Mouse (Mus musculus) neural tube, embryonic 12.5 days (tissue): ENCODE results near the gene Tomm40. TPM values are rescaled to one million over a fixed set of nuclear protein-coding genes. Genes with fewer than 3 reads are reported as not detected.

ENCODE experiments used
- ATAC-seq: fragments of 200-750 bp; cut with Nextera tagmentation; 2 replicates; pipeline ENCODE4 v1.8.0; 2017; ENCODE audit warnings: low read depth, mild to moderate bottlenecking, moderate TSS enrichment, moderate library complexity; ENCODE audit not compliant: low FRiP score
- H3K27ac ChIP-seq: fragments of 300-500 bp; sonication (generic); 2 replicates; pipeline ENCODE4 v1.5.1; 2016
- H3K27me3 ChIP-seq: fragments of 300-500 bp; sonication (generic); replicated peaks from 2 replicates; pipeline ENCODE4 v1.6.1; 2016; ENCODE audit warnings: mild to moderate bottlenecking
- H3K36me3 ChIP-seq: fragments of 300-500 bp; sonication (generic); 2 replicates; pipeline ENCODE4 v1.6.1; 2016; ENCODE audit warnings: mild to moderate bottlenecking
- H3K4me1 ChIP-seq: fragments of 300-500 bp; sonication (generic); 2 replicates; pipeline ENCODE4 v1.6.1; 2016
- H3K4me2 ChIP-seq: fragments of 300-500 bp; sonication (generic); replicated peaks from 2 replicates; pipeline ENCODE4 v1.6.1; 2016; ENCODE audit warnings: mild to moderate bottlenecking
- H3K4me3 ChIP-seq: fragments of 300-500 bp; sonication (generic); 2 replicates; pipeline ENCODE4 v1.5.1; 2016
- H3K9ac ChIP-seq: fragments of 300-500 bp; sonication (generic); 2 replicates; pipeline ENCODE4 v1.6.1; 2016; ENCODE audit warnings: mild to moderate bottlenecking
- H3K9me3 ChIP-seq: fragments of 300-500 bp; sonication (generic); 2 replicates; pipeline ENCODE4 v1.6.1; 2016; ENCODE audit warnings: mild to moderate bottlenecking
- WGBS: fragments of 180-500 bp; shearing (Covaris S2); methylation state at CpG from one replicate; pipeline ENCODE4 v1.1.7; 2016; 5-methylcytosine and 5-hydroxymethylcytosine counted together
- polyA plus RNA-seq: library from polyadenylated mRNA; unstranded; fragments of >200 nt; fragmentation: Nextera tagmentation; extraction: Ambion mirVana; gene quantifications from 2 replicates; pipeline ENCODE4 v1.2.1, GENCODE M21; 2016

Tomm40 gene
- polyA plus RNA-seq, 1 experiment from 2014 or later, result 159 TPM

- Histone ChIP-seq H3K36me3 (peaks cover 31% of the 10 kb centered on the region), H3K4me1 (peaks cover 17% of the 10 kb centered on the region), H3K4me3 (no peak overlapping the region), H3K4me2 (peak overlapping the region; percentile 12; the same call in 1 of the 2 replicates), H3K27ac (no peak overlapping the region), H3K27me3 (no peaks in the 10 kb centered on the region), H3K9me3 (no peaks in the 10 kb centered on the region), H3K9ac (no peak overlapping the region)
- 9% methylated on average over 8 of the region's 8 CpGs for WGBS
- ATAC-seq, result no peak; the same call in 1 of the 2 replicates
These were observed 26.2 kb upstream of the Tomm40 start for GRCm38 (mm10) chr7:19741329-19742031.

GRCm38 (mm10) chr7:19740269-19740668 lies 25.0 kb upstream of the Tomm40 start:
- Histone ChIP-seq H3K9ac (no peak overlapping the region), H3K27ac (no peak overlapping the region), H3K4me1 (peaks cover 10% of the 10 kb centered on the region), H3K36me3 (peaks cover 40% of the 10 kb centered on the region), H3K4me2 (no peak overlapping the region), H3K4me3 (no peak overlapping the region), H3K27me3 (no peaks in the 10 kb centered on the region), H3K9me3 (no peaks in the 10 kb centered on the region)
- 91% methylated on average over 11 of the region's 11 CpGs for WGBS
- no peak for ATAC-seq

- WGBS, result 91% methylated on average over 3 of the region's 3 CpGs
These were observed 23.5 kb upstream of the Tomm40 start for GRCm38 (mm10) chr7:19738771-19739170.

GRCm38 (mm10) chr7:19736389-19737057 lies 21.3 kb upstream of the Tomm40 start:
- Histone ChIP-seq H3K9me3 (no peaks in the 10 kb centered on the region), H3K4me2 (no peak overlapping the region), H3K27me3 (no peaks in the 10 kb centered on the region), H3K27ac (no peak overlapping the region), H3K4me1 (peaks cover 3% of the 10 kb centered on the region), H3K4me3 (no peak overlapping the region), H3K9ac (no peak overlapping the region), H3K36me3 (peaks cover 50% of the 10 kb centered on the region)
- 87% methylated on average over 16 of the region's 16 CpGs for WGBS
- no peak for ATAC-seq

More at GRCm38 (mm10) chr7:19738771-19739170, 23.5 kb upstream of the Tomm40 start:
- H3K36me3 ChIP-seq, result peaks cover 39% of the 10 kb centered on the region
- H3K4me1 ChIP-seq, result peaks cover 7% of the 10 kb centered on the region
- no peaks in the 10 kb centered on the region for H3K27me3 ChIP-seq
- H3K9ac ChIP-seq, result no peak overlapping the region
- no peak for ATAC-seq
- no peaks in the 10 kb centered on the region for H3K9me3 ChIP-seq
- H3K4me3 ChIP-seq, result no peak overlapping the region
- no peak overlapping the region for H3K27ac ChIP-seq
- no peak overlapping the region for H3K4me2 ChIP-seq

- ATAC-seq, result no peak
- no peaks in the 10 kb centered on the region for H3K9me3 ChIP-seq
- no peaks in the 10 kb centered on the region for H3K27me3 ChIP-seq
- no peak overlapping the region for H3K4me3 ChIP-seq
- no peak overlapping the region for H3K27ac ChIP-seq
- H3K36me3 ChIP-seq, result peaks cover 73% of the 10 kb centered on the region
- 85% methylated on average over 10 of the region's 10 CpGs for WGBS
- H3K4me1 ChIP-seq, result no peaks in the 10 kb centered on the region
- no peak overlapping the region for H3K4me2 ChIP-seq
- no peak overlapping the region for H3K9ac ChIP-seq
These were observed 19.0 kb upstream of the Tomm40 start for GRCm38 (mm10) chr7:19734178-19734666.

- no peaks in the 10 kb centered on the region for H3K4me1 ChIP-seq
- H3K27ac ChIP-seq, result no peak overlapping the region
- H3K4me2 ChIP-seq, result no peak overlapping the region
- H3K9me3 ChIP-seq, result no peaks in the 10 kb centered on the region
- no peaks in the 10 kb centered on the region for H3K27me3 ChIP-seq
- H3K9ac ChIP-seq, result no peak overlapping the region
- no peak overlapping the region for H3K4me3 ChIP-seq
- 93% methylated on average over 4 of the region's 4 CpGs for WGBS
- peaks cover 92% of the 10 kb centered on the region for H3K36me3 ChIP-seq
- ATAC-seq, result no peak
These were observed 11.3 kb upstream of the Tomm40 start for GRCm38 (mm10) chr7:19726541-19726940.

GRCm38 (mm10) chr7:19724167-19724566 lies 8.9 kb upstream of the Tomm40 start:
- no peak for ATAC-seq
- H3K36me3 ChIP-seq, result peaks cover 82% of the 10 kb centered on the region

GRCm38 (mm10) chr7:19722754-19723195 lies 7.5 kb upstream of the Tomm40 start:
- no peak for ATAC-seq
- peaks cover 73% of the 10 kb centered on the region for H3K36me3 ChIP-seq
- no peak overlapping the region for H3K27ac ChIP-seq
- no peaks in the 10 kb centered on the region for H3K4me1 ChIP-seq
- no peak overlapping the region for H3K4me2 ChIP-seq
- H3K9me3 ChIP-seq, result peaks cover 10% of the 10 kb centered on the region; the same call in 1 of the 2 replicates
- no peaks in the 10 kb centered on the region for H3K27me3 ChIP-seq
- WGBS, result 86% methylated on average over 6 of the region's 6 CpGs
- H3K9ac ChIP-seq, result no peak overlapping the region
- no peak overlapping the region for H3K4me3 ChIP-seq

More at GRCm38 (mm10) chr7:19724167-19724566, 8.9 kb upstream of the Tomm40 start:
- no peak overlapping the region for H3K9ac ChIP-seq
- H3K4me3 ChIP-seq, result no peak overlapping the region
- no peaks in the 10 kb centered on the region for H3K27me3 ChIP-seq
- peaks cover 10% of the 10 kb centered on the region; the same call in 1 of the 2 replicates for H3K9me3 ChIP-seq
- no peaks in the 10 kb centered on the region for H3K4me1 ChIP-seq
- WGBS, result 96% methylated on average over 12 of the region's 12 CpGs
- no peak overlapping the region for H3K4me2 ChIP-seq
- H3K27ac ChIP-seq, result no peak overlapping the region

GRCm38 (mm10) chr7:19719200-19719599 lies 4.0 kb upstream of the Tomm40 start:
- ATAC-seq, result no peak
- peaks cover 40% of the 10 kb centered on the region for H3K36me3 ChIP-seq

GRCm38 (mm10) chr7:19718297-19718952 lies 3.2 kb upstream of the Tomm40 start:
- peaks cover 17% of the 10 kb centered on the region for H3K4me1 ChIP-seq
- H3K27ac ChIP-seq, result no peak overlapping the region
- H3K9ac ChIP-seq, result no peak overlapping the region
- WGBS, result 91% methylated on average over 5 of the region's 5 CpGs
- no peaks in the 10 kb centered on the region for H3K27me3 ChIP-seq
- no peak overlapping the region for H3K4me2 ChIP-seq
- no peak overlapping the region for H3K4me3 ChIP-seq
- H3K9me3 ChIP-seq, result peaks cover 10% of the 10 kb centered on the region; the same call in 1 of the 2 replicates
- H3K36me3 ChIP-seq, result peaks cover 32% of the 10 kb centered on the region
- no peak for ATAC-seq

More at GRCm38 (mm10) chr7:19719200-19719599, 4.0 kb upstream of the Tomm40 start:
- Histone ChIP-seq H3K4me1 (peaks cover 12% of the 10 kb centered on the region), H3K4me2 (no peak overlapping the region), H3K27ac (no peak overlapping the region), H3K4me3 (no peak overlapping the region), H3K27me3 (no peaks in the 10 kb centered on the region), H3K9me3 (peaks cover 10% of the 10 kb centered on the region; the same call in 1 of the 2 replicates), H3K9ac (no peak overlapping the region)
- WGBS, result 91% methylated on average over 4 of the region's 4 CpGs

GRCm38 (mm10) chr7:19717346-19717745 lies 2.1 kb upstream of the Tomm40 start:
- ATAC-seq, result no peak
- Histone ChIP-seq H3K9ac (no peak overlapping the region), H3K27me3 (no peaks in the 10 kb centered on the region), H3K9me3 (peaks cover 10% of the 10 kb centered on the region; the same call in 1 of the 2 replicates), H3K27ac (no peak overlapping the region), H3K4me3 (no peak overlapping the region), H3K36me3 (peaks cover 28% of the 10 kb centered on the region), H3K4me2 (no peak overlapping the region), H3K4me1 (peaks cover 17% of the 10 kb centered on the region)
- WGBS, result 89% methylated on average over 4 of the region's 4 CpGs

- WGBS, result 87% methylated on average over 2 of the region's 2 CpGs
- Histone ChIP-seq H3K4me2 (peak overlapping the region; percentile 55), H3K27me3 (no peaks in the 10 kb centered on the region), H3K9ac (0 out of 2 replicates have a peak overlapping the region, but pooled peaks have one; percentile 17), H3K4me3 (no peak overlapping the region), H3K27ac (peak overlapping the region; percentile 63; the same call in 1 of the 2 replicates), H3K9me3 (peaks cover 10% of the 10 kb centered on the region; the same call in 1 of the 2 replicates), H3K36me3 (peaks cover 31% of the 10 kb centered on the region), H3K4me1 (peaks cover 17% of the 10 kb centered on the region)
- no peak for ATAC-seq
These were observed 1.6 kb upstream of the Tomm40 start for GRCm38 (mm10) chr7:19716822-19717221.
